15 mouse cellular contexts compared by ENCODE assay signal in genomic region chr17:84313494-84313893, GRCm38 (mm10).
DNase-seq lines count a peak whose midpoint lies in the region; ATAC-seq lines count a peak whose summit lies in the region.
"Had no signal": no experiment of that assay in that cellular context is flagged by ENCODE, and none has a peak within 500 bp of the region (broad histone marks: within the 10 kb centered on the region; RNA-seq: fewer than 3 reads in every experiment).

No protein-coding gene starts in this region.

- H3K4me1 ChIP-seq in kidney, embryonic 16.5 days (ENCODE audit: insufficient read depth, low read length) = no peaks in the 10 kb centered on the region
- H3K4me1 ChIP-seq: liver, embryonic 12.5 days had no signal

- H3K4me3 ChIP-seq in kidney, embryonic 16.5 days (ENCODE audit: low read length) = no peak overlapping the region
- H3K4me3 ChIP-seq: forebrain, embryonic 13.5 days; gastrocnemius, adult 2 months; heart, embryonic 13.5 days; liver, embryonic 12.5 days; myocyte had no signal

- ATAC-seq in kidney, embryonic 16.5 days (ENCODE audit: low FRiP score, low TSS enrichment) = 0 out of 2 replicates have a peak, but pooled peaks have one; percentile 31
- peak; percentile 98 for ATAC-seq in inflammation-experienced regulatory T-cells, adult 6 months
- no peak for ATAC-seq in cerebellum, adult (ENCODE audit: insufficient number of reproducible peaks, low FRiP score, low TSS enrichment)
- ATAC-seq: forebrain, embryonic 13.5 days; liver, embryonic 12.5 days had no signal

- H3K9ac ChIP-seq in kidney, embryonic 16.5 days (replicated peaks; ENCODE audit: low read length) = no peak overlapping the region
- H3K9ac ChIP-seq: forebrain, embryonic 13.5 days; heart, embryonic 13.5 days; liver, embryonic 12.5 days had no signal

- H3K9me3 ChIP-seq in kidney, embryonic 16.5 days (ENCODE audit: low read length) = no peaks in the 10 kb centered on the region
- H3K9me3 ChIP-seq: forebrain, embryonic 13.5 days; heart, embryonic 13.5 days; liver, embryonic 12.5 days had no signal

- no peak for DNase-seq in kidney, adult 11 months
- DNase-seq in CD4-positive helper T cell, adult 2 months (ENCODE audit: low read depth, low spot score) = peak; percentile 85
- peak; percentile 82 for DNase-seq in thymus, postnatal 0 days (ENCODE audit: low spot score)
- no peak for DNase-seq in cerebellum, adult 9-11 months
- no peak for DNase-seq in adrenal gland, adult 18-20 months (ENCODE audit: low spot score in 2 of 2)
- DNase-seq: adrenal gland, postnatal 36 days; gastrocnemius, adult 2 months; kidney, adult 2 months had no signal

- no peak overlapping the region for H3K27ac ChIP-seq in kidney, embryonic 16.5 days (ENCODE audit: low read length)
- H3K27ac ChIP-seq: forebrain, embryonic 13.5 days; gastrocnemius, adult 2 months; heart, embryonic 13.5 days; liver, embryonic 12.5 days had no signal

- 83% methylated on average over 6 of the region's 6 CpGs for WGBS in kidney, embryonic 16.5 days

- no peaks in the 10 kb centered on the region for H3K27me3 ChIP-seq in kidney, embryonic 16.5 days (ENCODE audit: insufficient read depth, low read length)
- H3K27me3 ChIP-seq: forebrain, embryonic 13.5 days; heart, embryonic 13.5 days; liver, embryonic 12.5 days had no signal

- H3K4me2 ChIP-seq in kidney, embryonic 16.5 days (replicated peaks; ENCODE audit: low read depth, low read length) = no peak overlapping the region
- H3K4me2 ChIP-seq: forebrain, embryonic 13.5 days; heart, embryonic 13.5 days; liver, embryonic 12.5 days had no signal

- H3K36me3 ChIP-seq in kidney, embryonic 16.5 days (ENCODE audit: insufficient read depth, low read length) = peaks cover 10% of the 10 kb centered on the region

Comparison
In these comparisons a context has a peak if more than half of its experiments do, and no peak if none do; other contexts are left out.
1. DNase-seq: peak in CD4-positive helper T cell, adult 2 months (single experiment) and thymus, postnatal 0 days (single experiment); none in kidney, adult 11 months (single experiment), cerebellum, adult 9-11 months (single experiment) and adrenal gland, adult 18-20 months (0 of 2).